Mouse (Mus musculus) bone marrow, adult 2 months (tissue): ENCODE data around the gene Nprl3. TPM values are rescaled to one million over a fixed set of nuclear protein-coding genes. Genes with fewer than 3 reads are reported as not detected.

Source experiments
- H3K27ac ChIP-seq: fragments of 200-500 bp; 2 replicates; pipeline ENCODE4 v1.5.1; 2012; ENCODE audit warnings: low read depth, mild to moderate bottlenecking, control low read depth, inconsistent platforms, low read length; ENCODE audit not compliant: control insufficient read depth, poor library complexity, insufficient read depth
- H3K4me1 ChIP-seq: fragments of 200-500 bp; 2 replicates; pipeline ENCODE4 v1.6.1; 2011; ENCODE audit warnings: low read length; ENCODE audit not compliant: control insufficient read depth, insufficient read depth
- H3K4me3 ChIP-seq: fragments of 200-500 bp; replicated peaks from 2 replicates; pipeline ENCODE3; 2011; ENCODE audit warnings: mild to moderate bottlenecking, low read depth, low read length, control low read depth; ENCODE audit not compliant: control insufficient read depth
- CTCF ChIP-seq: fragments of 200-500 bp; IDR thresholded peaks from 2 replicates; pipeline ENCODE4 v1.5.1; 2011; ENCODE audit warnings: low read length, control low read depth; ENCODE audit not compliant: control insufficient read depth, insufficient read depth
- POLR2A ChIP-seq: fragments of 200-500 bp; IDR thresholded peaks from 2 replicates; pipeline ENCODE4 v1.6.1; 2011; ENCODE audit warnings: low read depth, mild to moderate bottlenecking, control low read depth, low read length, borderline replicate concordance; ENCODE audit not compliant: control insufficient read depth
- WGBS: fragments of 180-500 bp; shearing (Covaris S2); methylation state at CpG from one replicate; pipeline ENCODE4 v1.1.7; 2018; 5-methylcytosine and 5-hydroxymethylcytosine counted together
- polyA plus RNA-seq: library from polyadenylated mRNA; stranded (reverse); fragments of >200 nt; gene quantifications from 2 replicates; pipeline ENCODE4 v1.2.4, GENCODE M21; 2011; ENCODE audit warnings: low replicate concordance; ENCODE audit not compliant: missing spikeins, insufficient read depth, insufficient read length

Nprl3 gene
- polyA plus RNA-seq, 1 experiment, result 75.3 TPM

- Histone ChIP-seq H3K4me3 (no peak overlapping the region), H3K4me1 (peaks cover 2% of the 10 kb centered on the region; the same call in 1 of the 2 replicates), H3K27ac (no peak overlapping the region)
- no peak for TF ChIP-seq CTCF
- no peak for TF ChIP-seq POLR2A
- 86% methylated on average over 12 of the region's 12 CpGs for WGBS
Observed at GRCm38 (mm10) chr11:32278458-32278957, 11.0 kb upstream of the Nprl3 start.

- Histone ChIP-seq H3K4me3 (no peak overlapping the region), H3K27ac (no peak overlapping the region), H3K4me1 (peaks cover 2% of the 10 kb centered on the region; the same call in 1 of the 2 replicates)
- WGBS, result 78% methylated on average over 21 of the region's 21 CpGs
- TF ChIP-seq CTCF (no peak), POLR2A (no peak)
Observed at GRCm38 (mm10) chr11:32277736-32278457, 10.4 kb upstream of the Nprl3 start.

GRCm38 (mm10) chr11:32276347-32276746 lies 8.8 kb upstream of the Nprl3 start, which contains the start of gene Hba-x:
TSS of gene Hba-x (plus strand) at chr11:32276400.
- Histone ChIP-seq H3K4me3 (no peak within 1 kb of the TSS), H3K4me1 (peaks cover 3% of the 10 kb centered on the region), H3K27ac (no peak within 1 kb of the TSS)
- no peak for TF ChIP-seq CTCF
- TF ChIP-seq POLR2A, result no peak
- 83% methylated on average over 3 of the region's 3 CpGs for WGBS

GRCm38 (mm10) chr11:32271178-32271577 lies 3.7 kb upstream of the Nprl3 start:
- Histone ChIP-seq H3K27ac (no peak overlapping the region), H3K4me1 (peaks cover 3% of the 10 kb centered on the region), H3K4me3 (no peak overlapping the region)
- 26% methylated on average over 4 of the region's 4 CpGs for WGBS
- TF ChIP-seq CTCF (no peak; the same call in 1 of the 2 replicates), POLR2A (no peak)

- WGBS, result 60% methylated on average over 5 of the region's 5 CpGs
- H3K27ac ChIP-seq, result peak overlapping the region; percentile 96
- TF ChIP-seq POLR2A (no peak), CTCF (no peak)
- H3K4me3 ChIP-seq, result peak overlapping the region; percentile 6
- H3K4me1 ChIP-seq, result peaks cover 3% of the 10 kb centered on the region
Observed at GRCm38 (mm10) chr11:32268952-32269351, 1.4 kb upstream of the Nprl3 start.

GRCm38 (mm10) chr11:32267964-32268363 lies 457 bp upstream of the Nprl3 start:
- H3K4me1 ChIP-seq, result peaks cover 3% of the 10 kb centered on the region
- WGBS, result 25% methylated on average over 5 of the region's 5 CpGs
- TF ChIP-seq POLR2A, result no peak
- H3K27ac ChIP-seq, result peak overlapping the region; percentile 96
- H3K4me3 ChIP-seq, result peak overlapping the region; percentile 4

- WGBS, result 27% methylated on average over 6 of the region's 6 CpGs
- H3K4me1 ChIP-seq, result peaks cover 3% of the 10 kb centered on the region
- H3K4me3 ChIP-seq, result peak overlapping the region; percentile 94
- no peak for TF ChIP-seq POLR2A
- no peak for TF ChIP-seq CTCF
- H3K27ac ChIP-seq, result peak overlapping the region; percentile 96
Observed at GRCm38 (mm10) chr11:32266776-32267175, 731 bp downstream of the Nprl3 start.

GRCm38 (mm10) chr11:32266194-32266593 lies 1.3 kb downstream of the Nprl3 start:
- Histone ChIP-seq H3K27ac (peak overlapping the region; percentile 36), H3K4me3 (no peak overlapping the region), H3K4me1 (peaks cover under 1% of the 10 kb centered on the region; the same call in 1 of the 2 replicates)
- WGBS, result 91% methylated on average over 6 of the region's 6 CpGs
- TF ChIP-seq POLR2A (no peak), CTCF (no peak)
